Mouse (Mus musculus) kidney, postnatal 0 days (tissue): ENCODE data around the gene Il4ra. TPM values are rescaled to one million over a fixed set of nuclear protein-coding genes. Genes with fewer than 3 reads are reported as not detected.

Experiments
- ATAC-seq: fragments of 200-750 bp; cut with Nextera tagmentation; replicated peaks from 2 replicates; pipeline ENCODE4 v1.8.0; 2017; ENCODE audit warnings: low read depth, moderate number of reproducible peaks, moderate TSS enrichment, moderate library complexity; ENCODE audit not compliant: low FRiP score
- DNase-seq: peaks from one replicate; pipeline ENCODE4 v3.0.0-alpha.2; 2016; ENCODE audit warnings: low spot score
- H3K27ac ChIP-seq: fragments of 300-500 bp; sonication (generic); 2 replicates; pipeline ENCODE4 v1.5.1; 2014; ENCODE audit warnings: mild to moderate bottlenecking
- H3K27me3 ChIP-seq: fragments of 300-500 bp; sonication (generic); 2 replicates; pipeline ENCODE4 v1.6.1; 2014; ENCODE audit warnings: low read length, mixed read lengths; ENCODE audit not compliant: insufficient read depth
- H3K36me3 ChIP-seq: fragments of 300-500 bp; sonication (generic); 2 replicates; pipeline ENCODE4 v1.6.1; 2014; ENCODE audit warnings: low read length, mixed read lengths; ENCODE audit not compliant: insufficient read depth
- H3K4me1 ChIP-seq: fragments of 300-500 bp; sonication (generic); replicated peaks from 2 replicates; pipeline ENCODE4 v1.6.1; 2014; ENCODE audit warnings: antibody characterized with exemption, low read length, mixed read lengths; ENCODE audit not compliant: insufficient read depth
- H3K4me2 ChIP-seq: fragments of 300-500 bp; sonication (generic); 2 replicates; pipeline ENCODE4 v1.6.1; 2014; ENCODE audit warnings: mild to moderate bottlenecking, low read length, moderate library complexity, mixed read lengths
- H3K4me3 ChIP-seq: fragments of 300-500 bp; sonication (generic); replicated peaks from 2 replicates; pipeline ENCODE4 v1.5.1; 2014; ENCODE audit warnings: low read depth, low read length
- H3K9ac ChIP-seq: fragments of 300-500 bp; sonication (generic); 2 replicates; pipeline ENCODE4 v1.6.1; 2014; ENCODE audit warnings: low read depth, low read length
- H3K9me3 ChIP-seq: fragments of 300-500 bp; sonication (generic); replicated peaks from 2 replicates; pipeline ENCODE4 v1.6.1; 2016; ENCODE audit warnings: low read length, inconsistent platforms, mixed read lengths
- CTCF ChIP-seq: IDR thresholded peaks from 2 replicates; pipeline ENCODE4 v1.5.1; 2016; ENCODE audit warnings: antibody characterized with exemption, low read depth, mild to moderate bottlenecking, moderate library complexity
- WGBS: fragments of 180-500 bp; shearing (Covaris S2); extraction: QIAGEN DNeasy Blood & Tissue Kit; methylation state at CpG from one replicate; pipeline ENCODE4 v1.1.7; 2014; 5-methylcytosine and 5-hydroxymethylcytosine counted together
- polyA plus RNA-seq: library from polyadenylated mRNA; unstranded; fragments of >200 nt; fragmentation: Nextera tagmentation; extraction: Ambion mirVana; gene quantifications from 2 replicates; pipeline ENCODE4 v1.2.1, GENCODE M21; 2015

The Il4ra gene
- polyA plus RNA-seq, 1 experiment from 2014 or later: 10.0 TPM

DNA sequence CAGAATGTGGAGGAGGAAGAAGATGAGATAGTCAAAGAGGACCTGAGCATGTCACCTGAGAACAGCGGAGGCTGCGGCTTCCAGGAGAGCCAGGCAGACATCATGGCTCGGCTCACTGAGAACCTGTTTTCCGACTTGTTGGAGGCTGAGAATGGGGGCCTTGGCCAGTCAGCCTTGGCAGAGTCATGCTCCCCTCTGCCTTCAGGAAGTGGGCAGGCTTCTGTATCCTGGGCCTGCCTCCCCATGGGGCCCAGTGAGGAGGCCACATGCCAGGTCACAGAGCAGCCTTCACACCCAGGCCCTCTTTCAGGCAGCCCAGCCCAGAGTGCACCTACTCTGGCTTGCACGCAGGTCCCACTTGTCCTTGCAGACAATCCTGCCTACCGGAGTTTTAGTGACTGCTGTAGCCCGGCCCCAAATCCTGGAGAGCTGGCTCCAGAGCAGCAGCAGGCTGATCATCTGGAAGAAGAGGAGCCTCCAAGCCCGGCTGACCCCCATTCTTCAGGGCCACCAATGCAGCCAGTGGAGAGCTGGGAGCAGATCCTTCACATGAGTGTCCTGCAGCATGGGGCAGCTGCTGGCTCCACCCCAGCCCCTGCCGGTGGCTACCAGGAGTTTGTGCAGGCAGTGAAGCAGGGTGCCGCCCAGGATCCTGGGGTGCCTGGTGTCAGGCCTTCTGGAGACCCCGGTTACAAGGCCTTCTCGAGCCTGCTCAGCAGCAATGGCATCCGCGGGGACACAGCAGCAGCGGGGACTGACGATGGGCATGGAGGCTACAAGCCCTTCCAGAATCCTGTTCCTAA, 24.0 kb downstream of the Il4ra start:
- peaks cover 2% of the 10 kb centered on the region; the same call in 1 of the 2 replicates for H3K4me1 ChIP-seq
- H3K27me3 ChIP-seq: no peaks in the 10 kb centered on the region
- DNase-seq (no peak), ATAC-seq (no peak)
- WGBS: 79% methylated on average over 16 of the region's 16 CpGs
- H3K9ac ChIP-seq: no peak overlapping the region
- H3K4me2 ChIP-seq: no peak overlapping the region
- TF ChIP-seq CTCF: no peak
- H3K36me3 ChIP-seq: peaks cover 26% of the 10 kb centered on the region
- H3K27ac ChIP-seq: 0 out of 2 replicates have a peak overlapping the region, but pooled peaks have one; percentile 13
- no peak overlapping the region for H3K4me3 ChIP-seq
- H3K9me3 ChIP-seq: no peaks in the 10 kb centered on the region

GRCm38 (mm10) chr7:125576982-125577381, 25.1 kb downstream of the Il4ra start:
- peaks cover 26% of the 10 kb centered on the region for H3K36me3 ChIP-seq
- peaks cover 5% of the 10 kb centered on the region; the same call in 1 of the 2 replicates for H3K4me1 ChIP-seq
- no peak overlapping the region for H3K4me2 ChIP-seq
- no peaks in the 10 kb centered on the region for H3K9me3 ChIP-seq
- no peak overlapping the region for H3K4me3 ChIP-seq
- no peak overlapping the region for H3K27ac ChIP-seq
- no peaks in the 10 kb centered on the region for H3K27me3 ChIP-seq
- WGBS: 56% methylated on average over 7 of the region's 7 CpGs
- TF ChIP-seq CTCF: no peak
- no peak overlapping the region for H3K9ac ChIP-seq
- DNase-seq (no peak), ATAC-seq (no peak)

DNA sequence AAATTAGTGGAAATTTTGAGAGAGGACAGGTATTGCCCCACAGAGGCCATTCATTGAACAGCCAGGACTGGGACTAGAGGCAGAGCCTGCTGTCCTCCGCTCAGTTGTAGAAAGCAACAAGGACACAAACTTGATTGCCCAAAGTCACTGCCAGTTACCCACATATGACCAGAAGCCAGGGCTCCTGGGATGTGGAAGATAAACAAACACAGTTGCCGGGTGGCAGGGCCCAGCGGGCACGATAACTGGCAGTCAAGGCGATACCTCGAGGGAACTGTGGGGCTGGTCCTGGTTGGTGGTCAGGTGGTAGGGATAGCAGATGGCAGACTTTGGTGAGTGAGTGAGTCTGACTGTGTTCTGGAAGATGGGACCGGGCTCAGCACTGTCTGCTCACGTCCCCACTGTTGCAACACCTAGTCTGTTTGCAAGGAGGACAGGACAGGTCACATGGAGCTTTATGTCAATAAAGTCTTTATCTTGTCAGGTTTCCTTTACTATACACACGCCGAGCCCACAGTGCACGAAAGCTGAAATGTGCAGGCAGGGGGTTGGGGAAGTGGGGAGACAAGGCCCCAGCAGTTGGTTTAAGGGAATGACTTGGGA, 25.7 kb downstream of the Il4ra start:
- DNase-seq: no peak
- H3K4me2 ChIP-seq: no peak overlapping the region
- TF ChIP-seq CTCF: no peak
- ATAC-seq: no peak
- H3K36me3 ChIP-seq: peaks cover 26% of the 10 kb centered on the region; the same call in 1 of the 2 replicates
- H3K9me3 ChIP-seq: no peaks in the 10 kb centered on the region
- whole genome bisulfite sequencing: 87% methylated on average over 11 of the region's 11 CpGs
- no peak overlapping the region for H3K4me3 ChIP-seq
- H3K4me1 ChIP-seq: peaks cover 5% of the 10 kb centered on the region; the same call in 1 of the 2 replicates
- no peak overlapping the region for H3K9ac ChIP-seq
- no peak overlapping the region for H3K27ac ChIP-seq
- H3K27me3 ChIP-seq: no peaks in the 10 kb centered on the region

GRCm38 (mm10) chr7:125578106-125578505, 26.2 kb downstream of the Il4ra start:
- ATAC-seq (no peak), DNase-seq (no peak)
- H3K4me1 ChIP-seq: peaks cover 5% of the 10 kb centered on the region; the same call in 1 of the 2 replicates
- TF ChIP-seq CTCF: no peak
- no peak overlapping the region for H3K27ac ChIP-seq
- peaks cover 23% of the 10 kb centered on the region; the same call in 1 of the 2 replicates for H3K36me3 ChIP-seq
- WGBS: 61% methylated on average over 3 of the region's 3 CpGs
- no peaks in the 10 kb centered on the region for H3K27me3 ChIP-seq
- no peak overlapping the region for H3K4me2 ChIP-seq
- no peak overlapping the region for H3K9ac ChIP-seq
- no peak overlapping the region for H3K4me3 ChIP-seq
- no peaks in the 10 kb centered on the region for H3K9me3 ChIP-seq

DNA sequence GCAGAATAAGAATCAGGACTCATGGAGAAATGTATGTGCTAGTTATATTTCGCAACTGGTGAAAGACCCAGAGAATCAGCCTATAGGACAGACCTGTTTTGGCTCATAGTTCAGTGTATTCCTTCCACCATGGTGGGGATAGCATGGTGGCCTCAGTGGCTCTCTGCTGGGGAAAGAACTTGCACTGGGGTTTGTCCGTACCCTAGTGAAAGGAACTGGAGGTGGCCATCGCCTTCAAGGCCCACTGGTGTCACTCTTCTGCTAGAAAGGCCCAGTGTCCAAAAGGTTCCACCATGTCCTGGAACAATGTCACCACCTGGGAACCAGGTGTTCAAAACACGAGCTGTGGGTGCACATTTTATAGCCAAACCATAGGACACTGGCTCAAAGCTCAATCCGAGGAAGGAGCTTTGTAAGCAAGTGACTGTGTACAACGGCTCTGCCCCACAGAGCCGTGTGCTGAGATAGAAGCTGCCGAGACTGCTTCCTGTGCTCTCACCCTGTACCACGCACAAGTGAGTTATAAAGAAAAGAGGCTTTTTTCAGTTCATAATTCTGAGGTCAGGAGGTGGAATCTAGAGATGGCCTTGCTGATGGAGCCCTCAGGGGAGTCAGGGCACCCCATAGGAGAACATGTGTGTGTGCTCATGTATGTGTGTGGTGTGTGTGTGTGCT, 27.8 kb downstream of the Il4ra start:
- 0 out of 2 replicates have a peak, but pooled peaks cover 8% of the 10 kb centered on the region for H3K36me3 ChIP-seq
- H3K4me2 ChIP-seq: no peak overlapping the region
- H3K27ac ChIP-seq: no peak overlapping the region
- H3K9me3 ChIP-seq: no peaks in the 10 kb centered on the region
- no peak overlapping the region for H3K4me3 ChIP-seq
- peaks cover 5% of the 10 kb centered on the region; the same call in 1 of the 2 replicates for H3K4me1 ChIP-seq
- no peak overlapping the region for H3K9ac ChIP-seq
- DNase-seq: no peak
- no peak for TF ChIP-seq CTCF
- 81% methylated on average over 9 of the region's 9 CpGs for WGBS
- no peak for ATAC-seq
- no peaks in the 10 kb centered on the region for H3K27me3 ChIP-seq

GRCm38 (mm10) chr7:125580220-125580549, 28.3 kb downstream of the Il4ra start:
- Histone ChIP-seq H3K9ac (no peak overlapping the region), H3K27ac (no peak overlapping the region; the same call in 1 of the 2 replicates), H3K9me3 (no peaks in the 10 kb centered on the region), H3K4me3 (no peak overlapping the region), H3K36me3 (0 out of 2 replicates have a peak, but pooled peaks cover 8% of the 10 kb centered on the region), H3K27me3 (no peaks in the 10 kb centered on the region), H3K4me2 (no peak overlapping the region), H3K4me1 (peaks cover 5% of the 10 kb centered on the region; the same call in 1 of the 2 replicates)
- no peak for DNase-seq
- no peak for TF ChIP-seq CTCF
- 88% methylated on average over 1 of the region's 1 CpGs for WGBS
- ATAC-seq: no peak
